Mouse (Mus musculus) T-cell, adult 2 months (primary cell): ENCODE data around the gene Gm20441.
A peak's percentile ranks its signal among the peaks of the same experiment; 100 is the strongest.
"Not testable (repeated sequence)": the region's sequence is repeated elsewhere in the genome, so short reads cannot be mapped to it uniquely, and the experiment has no call there.

Source experiments
- DNase-seq: peaks from one replicate; pipeline ENCODE4 v3.0.0; 2022; ENCODE audit warnings: low spot score

Gene Gm20441

DNA sequence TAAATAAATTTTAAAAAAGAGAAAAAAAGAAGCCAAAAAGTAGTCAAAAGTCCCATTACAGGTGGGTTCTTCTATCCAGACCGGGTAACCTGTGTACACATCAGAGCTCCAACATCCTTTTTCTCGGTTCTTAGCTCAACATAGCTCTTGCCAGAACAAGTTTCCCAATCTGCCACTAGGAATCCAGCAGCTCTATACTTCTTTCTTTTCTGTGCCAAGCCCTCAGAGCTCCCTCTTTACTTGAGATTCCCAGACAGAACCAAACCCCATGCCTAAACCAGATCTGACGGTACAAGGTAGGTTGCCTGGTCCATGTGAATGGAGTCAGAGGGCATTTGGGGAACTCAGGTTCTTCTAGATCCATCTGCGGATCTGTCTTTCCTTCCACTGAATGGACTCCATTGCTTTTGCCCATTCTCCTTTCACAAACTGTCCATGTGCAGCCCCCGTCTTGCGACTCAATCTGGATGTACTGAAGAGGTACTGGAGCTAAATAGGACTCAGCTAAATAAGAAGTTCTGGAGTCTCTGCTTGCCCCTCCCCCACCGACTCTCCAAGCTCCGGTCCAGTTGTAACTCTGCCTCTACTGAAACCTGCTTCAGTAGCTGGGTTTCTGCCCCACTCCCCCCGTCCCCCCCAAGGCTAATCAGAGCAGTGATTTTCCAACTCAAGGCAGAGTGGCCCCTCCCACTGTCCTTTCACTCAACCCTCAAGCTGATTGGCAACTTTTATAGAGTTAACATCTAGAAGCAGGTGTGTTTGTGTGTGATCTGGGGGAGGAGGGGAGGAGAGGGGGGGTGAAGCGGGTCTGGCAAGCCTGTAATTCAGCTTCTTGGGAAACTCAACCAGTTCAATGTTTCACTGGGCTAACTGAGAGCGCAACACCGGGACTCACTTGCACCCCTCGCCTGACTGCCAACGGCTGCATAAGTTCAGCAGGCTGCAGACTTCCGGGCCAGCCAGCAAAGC is 1.3 kb downstream of the Gm20441 start:
- no peak for DNase-seq

DNA sequence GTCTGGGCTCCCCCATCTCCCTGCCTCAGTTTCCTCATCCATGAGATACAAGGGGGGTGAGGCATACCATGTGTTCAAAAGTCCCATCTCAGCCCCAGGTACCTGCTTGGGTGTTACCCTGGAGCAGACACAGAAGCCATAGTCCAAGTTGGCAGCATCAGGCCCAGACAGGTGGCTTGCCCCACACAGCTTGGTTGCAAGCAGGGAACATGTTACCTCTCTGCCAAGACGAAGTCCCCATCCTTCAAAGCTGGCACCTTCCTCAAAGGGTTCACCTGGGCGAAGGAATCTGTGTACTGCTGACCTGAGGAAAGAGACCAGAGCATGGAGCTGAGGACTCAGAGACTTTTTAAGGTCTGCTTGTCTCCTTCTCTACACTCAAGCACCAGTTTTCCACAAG is 2.9 kb downstream of the Gm20441 start:
- no peak for DNase-seq

DNA sequence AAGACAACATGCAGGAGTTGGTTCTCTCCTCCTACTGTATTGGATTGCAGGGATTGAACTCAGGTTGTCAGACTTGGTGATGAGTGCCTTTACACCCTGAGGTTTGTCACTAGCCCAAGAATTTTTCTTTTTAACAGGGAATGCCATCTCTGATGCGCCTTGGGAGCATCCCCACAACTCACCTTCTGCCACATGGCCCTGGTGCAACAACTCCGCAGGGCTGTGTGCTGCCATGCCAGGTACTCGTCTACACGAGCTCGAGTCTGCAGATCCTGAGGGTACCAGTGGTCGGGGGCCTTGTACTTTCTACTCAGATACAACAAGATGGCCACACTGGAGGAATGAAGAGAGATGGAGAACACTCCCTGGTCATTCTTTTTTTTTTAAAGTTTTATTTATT is 4.2 kb downstream of the Gm20441 start:
- DNase-seq = no peak

DNA sequence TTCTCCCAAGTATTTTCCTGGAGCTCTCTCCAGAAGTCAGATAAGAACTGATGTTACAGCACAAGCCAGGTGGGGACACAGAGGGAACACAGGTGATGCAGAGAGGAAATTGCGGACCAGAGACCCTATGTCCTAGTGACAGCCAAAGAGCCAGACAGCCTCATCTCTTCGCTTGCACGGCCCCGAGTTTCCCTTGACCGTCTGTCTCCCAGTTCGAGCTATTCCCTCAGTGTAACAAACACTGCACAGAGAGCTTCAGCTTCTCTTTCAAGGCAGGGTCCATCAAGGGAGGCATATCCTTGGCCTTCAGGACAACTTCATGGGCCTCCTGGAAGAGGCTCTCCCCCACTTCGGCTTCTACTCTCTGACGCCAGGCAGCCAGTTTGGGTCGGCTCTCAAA is 6.2 kb downstream of the Gm20441 start:
- DNase-seq = no peak

DNA sequence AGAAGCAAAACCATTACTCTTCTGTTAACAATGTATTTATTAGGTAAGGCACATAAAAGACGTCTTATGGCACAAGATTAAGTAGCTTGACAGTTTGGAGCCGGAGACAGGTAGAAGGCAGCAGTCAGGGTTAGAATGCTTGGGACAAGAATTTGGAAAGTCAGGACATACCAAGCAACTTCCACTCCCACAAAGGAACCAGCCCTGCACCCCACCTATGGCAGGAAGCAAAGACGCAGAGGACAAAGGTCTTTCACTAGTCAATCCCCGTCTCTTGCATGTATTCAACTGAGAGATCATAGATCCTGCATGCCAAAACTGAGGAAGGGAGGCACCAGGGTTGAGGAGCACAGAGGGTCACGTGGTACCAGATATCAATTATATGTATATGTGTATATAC is 6.7 kb downstream of the Gm20441 start:
- no peak for DNase-seq

DNA sequence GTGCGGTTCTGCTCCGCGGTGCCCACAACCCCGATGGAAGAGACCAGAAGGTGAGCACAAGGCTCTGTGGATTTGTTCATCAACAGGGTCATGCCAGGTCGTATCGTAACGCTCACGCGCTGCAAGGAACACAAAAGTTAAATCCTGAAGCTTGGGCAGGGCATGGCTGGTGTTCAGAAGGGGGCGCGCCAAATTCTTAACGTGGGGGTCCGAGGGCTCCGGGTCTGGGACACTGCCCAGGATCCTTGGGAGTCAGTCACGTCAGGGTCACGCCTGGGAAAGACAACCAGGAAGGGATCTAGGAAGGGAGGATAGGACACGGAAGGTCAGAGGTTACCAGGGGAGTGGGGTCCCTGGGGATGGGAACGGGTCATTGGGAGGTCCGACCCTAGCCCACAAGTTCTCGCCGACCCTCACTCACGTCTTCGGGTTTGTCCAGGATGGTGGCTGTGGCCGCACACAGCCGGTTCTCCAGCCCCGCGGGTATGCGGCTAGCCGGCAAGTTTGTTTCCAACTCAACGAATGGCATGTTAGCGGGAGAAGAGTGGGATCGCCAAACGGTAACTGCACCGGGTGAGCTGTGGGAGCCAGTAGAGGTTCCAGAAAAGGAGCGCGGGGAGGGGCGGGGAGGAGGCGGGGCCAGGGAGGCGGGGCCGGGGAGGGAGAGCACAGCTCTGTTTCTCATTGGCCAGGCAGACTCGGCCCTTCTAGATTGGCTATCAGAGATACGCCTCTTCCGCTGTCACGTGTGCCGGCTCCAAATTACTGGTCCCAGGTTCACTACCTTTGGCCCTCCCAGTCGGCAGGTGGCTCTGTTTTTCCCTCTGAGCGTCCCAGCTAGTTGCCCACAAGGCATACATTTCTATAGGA is 7.7 kb downstream of the Gm20441 start, which contains the start of gene Ddt:
Gene Ddt (minus strand): TSS at position 620 of the 870 bp plus-strand sequence.
- DNase-seq = peak; percentile 85

DNA sequence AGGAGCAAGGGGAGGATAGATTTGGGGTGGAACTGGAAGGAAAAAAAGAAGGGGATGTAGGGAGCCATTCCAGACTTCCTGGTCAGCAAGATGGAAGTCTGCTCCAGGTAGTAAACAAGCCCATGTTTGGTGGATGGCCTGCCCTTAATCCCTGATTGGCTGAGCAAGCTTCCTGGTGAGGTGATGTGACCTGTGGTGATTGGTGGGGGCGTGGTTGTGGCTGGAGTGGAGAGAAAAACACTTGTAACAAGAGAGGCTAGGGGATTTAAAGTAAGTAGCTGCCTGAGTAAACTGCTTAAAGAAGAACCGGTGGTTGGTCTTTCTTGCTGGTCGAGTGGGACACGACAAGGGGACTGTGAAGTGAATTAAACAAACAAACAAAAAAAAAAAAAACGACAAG is 13.0 kb downstream of the Gm20441 start:
- DNase-seq = not testable (repeated sequence)

DNA sequence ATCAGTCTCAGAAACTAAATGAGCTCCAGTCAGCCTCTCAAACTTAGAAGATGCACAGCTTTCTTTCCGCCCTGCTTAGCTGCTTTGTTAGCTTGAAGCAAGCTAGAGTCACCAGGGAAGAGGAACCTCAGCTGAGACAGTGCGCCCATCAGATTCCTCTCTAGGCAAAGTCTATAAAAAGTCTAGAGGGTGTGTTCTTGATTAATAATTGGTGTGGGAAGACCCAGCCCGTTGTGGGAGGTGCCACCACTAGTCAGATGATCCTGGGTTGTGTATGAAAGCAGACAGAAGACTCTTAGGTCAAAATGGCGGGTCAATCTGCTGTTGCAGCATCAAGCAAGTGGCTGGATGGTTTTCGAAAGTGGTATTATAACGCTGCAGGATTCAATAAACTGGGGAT is 13.9 kb downstream of the Gm20441 start:
- DNase-seq = no peak

DNA sequence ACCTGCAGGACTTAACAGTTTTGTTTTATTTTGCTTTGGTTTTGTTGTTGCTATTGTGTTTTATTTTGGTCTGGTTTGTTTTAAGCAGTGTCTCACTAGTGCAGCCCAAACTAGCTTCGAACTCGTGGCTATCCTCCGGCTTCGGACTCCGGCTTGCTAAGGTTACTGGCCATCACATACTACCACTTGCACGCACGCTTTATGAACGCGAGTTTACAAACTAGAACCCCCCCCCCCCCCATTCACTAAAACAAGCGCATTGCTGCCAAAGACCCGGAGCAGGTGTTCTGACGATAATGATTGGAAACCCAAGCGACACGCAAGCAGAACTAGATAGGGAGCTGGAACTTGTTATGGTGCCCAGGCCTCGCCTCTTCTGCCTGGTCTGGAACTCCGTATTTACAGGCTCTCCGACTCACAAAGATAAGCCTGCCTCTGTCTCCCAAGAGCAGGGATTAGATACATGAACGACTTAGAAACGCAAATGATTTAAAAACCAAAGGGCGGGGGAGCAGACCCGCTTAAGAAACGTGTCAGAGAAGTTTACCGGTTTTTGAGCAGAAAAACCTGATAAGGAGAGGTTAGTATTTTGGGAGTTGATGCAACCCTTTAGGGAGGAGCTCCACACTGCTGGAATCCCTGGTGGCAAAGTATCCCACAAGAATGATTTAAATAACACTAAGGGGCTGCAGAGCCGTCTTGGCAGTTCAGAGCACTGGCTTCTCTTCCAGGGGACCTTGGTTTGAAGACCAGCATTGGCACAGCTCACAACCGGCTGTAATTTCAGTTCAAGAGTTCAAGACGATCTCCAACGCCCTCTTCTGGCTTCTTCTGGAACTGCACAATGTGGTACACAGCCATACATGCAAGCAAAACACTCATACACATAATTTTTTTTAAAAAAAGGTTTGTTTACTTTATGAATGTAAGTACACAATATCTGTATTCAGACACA is 16.0 kb downstream of the Gm20441 start:
- peak; percentile 76 for DNase-seq

DNA sequence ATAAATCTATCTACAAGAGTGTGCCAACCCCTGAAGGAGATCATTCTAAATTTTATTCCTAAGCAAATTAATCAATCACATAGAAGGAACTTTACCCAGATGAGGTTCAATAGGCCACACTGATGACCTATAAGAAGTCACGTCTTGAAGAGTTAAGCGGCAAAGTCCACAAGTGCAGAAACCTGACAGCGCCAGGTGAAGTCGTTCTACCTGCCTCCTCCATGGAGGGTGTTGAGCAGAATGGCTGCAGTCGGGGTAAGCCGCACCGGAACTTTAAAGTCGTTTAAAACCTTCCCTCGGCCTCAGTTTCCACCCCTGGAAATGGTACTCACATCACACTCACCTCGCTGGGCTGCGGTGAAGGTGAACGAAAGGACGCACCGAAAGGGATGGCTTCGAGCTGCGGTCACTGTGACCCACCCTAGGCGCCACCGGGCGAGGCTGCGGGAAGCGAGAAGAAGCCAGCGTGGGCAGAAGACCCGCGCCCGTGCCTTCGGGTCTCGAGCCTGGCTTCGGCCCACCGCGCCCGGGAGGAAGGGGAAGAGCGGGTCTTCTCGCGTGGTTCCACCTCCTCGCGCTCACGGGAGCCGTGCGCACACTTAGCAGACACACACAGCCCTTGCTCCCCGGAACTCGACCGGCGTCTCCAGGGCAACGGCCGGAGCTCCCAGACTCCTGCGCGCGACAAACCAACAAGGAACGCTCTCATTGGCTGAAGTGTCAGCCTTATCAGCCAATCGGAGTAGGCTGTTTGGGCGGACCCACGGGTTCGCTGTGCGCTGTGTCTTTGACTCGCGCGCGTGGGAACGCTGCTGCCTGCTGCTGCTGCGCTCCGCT is 16.9 kb downstream of the Gm20441 start, which contains the start of gene Cabin1:
Gene Cabin1 (minus strand): TSS at position 660 of the 837 bp plus-strand sequence.
- DNase-seq = peak; percentile 99

DNA sequence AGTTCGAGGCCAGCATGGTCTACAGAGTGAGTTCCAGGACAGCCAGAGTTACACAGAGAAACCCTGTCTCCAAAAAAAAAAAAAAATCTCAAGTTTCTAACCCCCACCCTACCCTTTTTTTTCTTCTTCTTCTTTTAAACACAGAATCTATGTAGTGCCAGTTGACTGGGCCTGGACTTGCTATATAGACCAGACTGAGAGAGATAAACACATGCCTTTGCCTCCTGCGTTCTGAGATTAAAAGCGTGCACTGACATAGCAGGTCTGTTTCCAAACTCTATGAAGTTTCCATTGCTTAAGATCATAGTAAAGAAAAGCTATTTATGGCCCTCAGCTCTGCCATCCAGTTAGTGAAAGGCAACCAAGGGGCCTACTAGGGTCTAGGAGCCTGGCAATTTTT is 18.3 kb downstream of the Gm20441 start:
- DNase-seq = no peak

DNA sequence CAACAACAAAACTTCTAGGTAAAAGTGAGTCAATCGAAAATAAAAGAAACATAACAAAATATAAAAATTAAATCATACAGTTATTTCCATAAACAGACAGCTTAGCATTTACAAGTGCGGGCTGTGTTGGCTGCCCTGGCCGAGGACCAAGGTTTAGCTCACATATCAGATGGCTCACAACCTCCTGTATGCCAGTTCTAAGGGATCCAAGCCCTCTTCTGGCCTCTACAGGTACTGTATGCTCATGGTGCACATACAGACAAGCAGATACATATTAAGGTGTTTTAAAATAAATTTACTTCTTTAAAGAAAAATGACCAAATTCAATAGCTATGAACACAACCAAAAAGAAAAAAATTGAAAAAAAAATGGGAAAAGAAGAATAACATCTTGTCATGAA is 20.4 kb downstream of the Gm20441 start:
- peak; percentile 13 for DNase-seq

DNA sequence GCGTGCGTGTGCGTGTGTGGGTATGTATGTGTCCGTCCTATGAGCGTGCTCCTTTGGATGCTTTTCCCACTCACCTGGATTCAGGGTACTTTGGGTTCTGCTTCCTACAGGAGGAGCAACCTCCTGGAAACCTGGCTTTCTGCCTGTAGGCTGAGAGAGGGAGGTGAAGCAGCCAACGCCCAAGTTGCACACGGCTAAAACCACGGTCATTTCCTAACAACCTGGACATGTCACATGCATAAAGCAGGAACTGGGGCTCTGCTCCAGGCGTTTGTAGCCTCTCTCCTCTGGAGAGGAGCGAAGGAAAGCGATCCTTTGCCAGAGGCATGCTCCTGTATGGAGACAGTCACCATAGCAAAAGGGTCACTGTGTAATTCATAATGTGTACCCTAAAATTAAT is 24.0 kb downstream of the Gm20441 start:
- DNase-seq = no peak

DNA sequence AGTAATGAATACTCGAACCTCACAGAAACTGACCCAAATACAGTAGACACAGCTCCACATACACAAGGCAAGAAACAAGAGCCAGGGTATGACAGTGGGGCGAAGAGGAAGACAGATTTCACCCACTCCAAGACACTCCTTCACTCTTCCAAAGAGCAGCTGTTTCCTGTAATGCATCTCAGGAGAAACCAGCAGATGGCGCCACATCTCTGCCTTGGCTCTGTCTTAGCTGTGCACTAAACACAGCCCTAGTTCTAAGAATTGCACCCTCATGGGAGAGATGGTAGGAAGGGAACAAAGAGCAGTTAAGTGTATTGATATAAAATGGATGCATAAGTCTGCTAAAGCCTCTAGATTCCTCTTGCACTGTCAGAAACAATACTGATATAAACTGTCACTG is 36.7 kb downstream of the Gm20441 start:
- peak; percentile 74 for DNase-seq

DNA sequence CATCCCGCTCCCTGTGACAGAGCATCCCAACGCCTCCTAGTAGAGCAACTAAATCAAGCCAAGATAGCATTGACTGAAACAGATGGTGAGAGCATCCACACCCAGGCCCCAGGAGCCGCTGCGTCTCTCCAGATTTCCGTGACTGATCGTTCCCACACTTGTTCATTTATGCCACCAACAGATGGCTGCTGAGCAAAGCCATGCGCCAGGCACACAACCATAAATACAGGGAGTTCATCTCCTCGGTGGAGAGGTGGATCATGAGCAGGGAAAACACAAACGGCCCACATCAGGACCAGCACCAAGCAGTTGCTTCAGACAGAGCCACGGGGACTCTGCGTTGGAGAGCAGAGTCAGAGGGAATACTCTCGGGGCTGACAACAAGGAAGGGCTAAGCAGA is 37.4 kb downstream of the Gm20441 start:
- no peak for DNase-seq

DNA sequence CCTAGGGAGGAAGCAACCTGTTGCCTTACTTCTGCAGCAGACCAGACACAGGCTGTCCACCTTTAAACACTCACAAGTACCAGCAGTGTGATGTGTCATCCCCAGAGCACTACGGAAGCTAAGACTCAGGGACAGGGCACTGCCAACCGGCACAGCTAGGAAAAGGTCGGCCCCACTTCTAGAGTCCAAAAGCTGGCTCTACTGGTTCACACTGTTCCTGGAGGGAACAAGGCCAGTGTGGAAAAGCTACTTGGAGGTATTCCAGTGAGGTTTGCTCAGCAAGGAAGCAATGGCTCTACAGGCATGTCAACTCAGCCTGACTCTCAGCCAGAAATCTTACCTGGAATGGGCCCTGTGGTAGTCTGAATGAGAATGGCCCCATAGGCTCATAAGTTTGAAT is 39.9 kb downstream of the Gm20441 start:
- no peak for DNase-seq

DNA sequence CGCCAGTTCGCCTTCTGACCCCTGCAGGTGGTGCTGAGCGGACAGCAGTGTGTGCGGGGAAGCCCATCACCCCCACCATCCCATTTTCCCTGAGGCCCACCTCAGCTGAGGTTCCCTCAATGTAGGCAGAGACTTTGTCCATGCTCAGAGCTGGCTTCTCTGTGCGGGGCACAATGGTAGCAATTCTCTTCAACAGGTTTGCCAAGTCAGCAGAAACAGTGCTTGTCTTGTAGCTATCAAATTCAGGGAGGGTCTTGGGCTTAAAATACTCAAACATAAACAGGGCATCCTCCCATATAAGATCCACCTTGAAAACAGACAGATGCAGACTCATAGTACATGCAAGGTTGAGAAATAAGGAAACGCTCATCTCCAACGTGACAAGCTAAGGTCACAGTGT is 55.3 kb downstream of the Gm20441 start:
- DNase-seq = no peak
